Mouse (Mus musculus): ENCODE measurements at regions not wholly inside any gene's neighbourhood (a gene's known extent, or its start where the extent isn't known, plus 50 kb on each side); places are given as distances from the start of the nearest gene placed in this dataset.

DNA sequence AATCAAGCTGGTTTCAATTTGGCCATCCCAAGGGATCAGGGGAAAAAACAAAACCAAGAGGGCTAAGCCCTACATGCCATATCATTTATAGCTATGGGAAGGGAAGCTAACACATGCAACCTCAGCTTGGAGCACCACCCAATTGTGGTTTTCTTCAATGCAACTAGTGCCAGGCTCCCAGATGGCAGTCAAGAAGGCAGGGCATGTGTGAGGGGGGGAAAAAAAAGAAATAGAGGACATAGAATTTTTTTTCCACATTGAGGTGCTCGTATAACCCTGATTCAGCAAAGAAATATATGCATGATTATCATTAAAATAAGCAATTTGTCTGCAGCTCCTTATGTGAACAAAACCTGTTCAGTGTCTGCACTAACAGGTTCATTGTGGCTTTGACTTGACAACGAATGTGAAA is 1281.4 kb upstream of the Cited2 start:
- TF ChIP-seq CTCF (conservative IDR thresholded peaks at IDR 0.05; ENCODE audit: low read length): no peak
- TF ChIP-seq NANOG (IDR thresholded peaks at IDR 0.05; ENCODE audit: borderline replicate concordance, low read length): no peak
